Mouse (Mus musculus): Measurements from ENCODE around the gene Fgfr2. TPM values are rescaled to one million over a fixed set of nuclear protein-coding genes. Genes with fewer than 3 reads are reported as not detected.

The Fgfr2 gene
- polyA plus RNA-seq, 1 experiment from 2014 or later, result 20.3 TPM

- H3K9ac ChIP-seq (ENCODE audit: low read length), result no peak overlapping the region
- H3K4me1 ChIP-seq (ENCODE audit: control insufficient read depth, insufficient read depth, low read length), result peaks cover 17% of the 10 kb centered on the region
- H3K4me3 ChIP-seq (ENCODE audit: low read length), result no peak overlapping the region
- WGBS, result 96% methylated on average over 2 of the region's 2 CpGs
- ATAC-seq (replicated peaks; ENCODE audit: extremely low read depth, insufficient read depth, low FRiP score), result no peak
- peaks cover 5% of the 10 kb centered on the region for H3K9me3 ChIP-seq (replicated peaks; ENCODE audit: control insufficient read depth, low read length)
- no peaks in the 10 kb centered on the region for H3K27me3 ChIP-seq (ENCODE audit: control insufficient read depth, insufficient read depth, low read length)
- no peak overlapping the region for H3K27ac ChIP-seq (ENCODE audit: low read length)
- H3K4me2 ChIP-seq (ENCODE audit: low read depth, low read length), result no peak overlapping the region
- H3K36me3 ChIP-seq (ENCODE audit: control insufficient read depth, insufficient read depth), result 0 out of 2 replicates have a peak, but pooled peaks cover 3% of the 10 kb centered on the region
Measured at GRCm38 (mm10) chr7:132693561-132693960, 429.6 kb downstream of the Fgfr2 start.

- Histone ChIP-seq H3K9ac (ENCODE audit: low read length) (no peak overlapping the region), H3K4me2 (ENCODE audit: low read depth, low read length) (no peak overlapping the region), H3K36me3 (ENCODE audit: control insufficient read depth, insufficient read depth) (0 out of 2 replicates have a peak, but pooled peaks cover 3% of the 10 kb centered on the region), H3K4me1 (ENCODE audit: control insufficient read depth, insufficient read depth, low read length) (peaks cover 25% of the 10 kb centered on the region), H3K27me3 (ENCODE audit: control insufficient read depth, insufficient read depth, low read length) (no peaks in the 10 kb centered on the region), H3K9me3 (replicated peaks; ENCODE audit: control insufficient read depth, low read length) (peaks cover 5% of the 10 kb centered on the region), H3K27ac (ENCODE audit: low read length) (no peak overlapping the region), H3K4me3 (ENCODE audit: low read length) (no peak overlapping the region)
- ATAC-seq (replicated peaks; ENCODE audit: extremely low read depth, insufficient read depth, low FRiP score), result no peak
- WGBS, result 67% methylated on average over 9 of the region's 9 CpGs
Measured at GRCm38 (mm10) chr7:132692719-132693118, 430.4 kb downstream of the Fgfr2 start.

DNA sequence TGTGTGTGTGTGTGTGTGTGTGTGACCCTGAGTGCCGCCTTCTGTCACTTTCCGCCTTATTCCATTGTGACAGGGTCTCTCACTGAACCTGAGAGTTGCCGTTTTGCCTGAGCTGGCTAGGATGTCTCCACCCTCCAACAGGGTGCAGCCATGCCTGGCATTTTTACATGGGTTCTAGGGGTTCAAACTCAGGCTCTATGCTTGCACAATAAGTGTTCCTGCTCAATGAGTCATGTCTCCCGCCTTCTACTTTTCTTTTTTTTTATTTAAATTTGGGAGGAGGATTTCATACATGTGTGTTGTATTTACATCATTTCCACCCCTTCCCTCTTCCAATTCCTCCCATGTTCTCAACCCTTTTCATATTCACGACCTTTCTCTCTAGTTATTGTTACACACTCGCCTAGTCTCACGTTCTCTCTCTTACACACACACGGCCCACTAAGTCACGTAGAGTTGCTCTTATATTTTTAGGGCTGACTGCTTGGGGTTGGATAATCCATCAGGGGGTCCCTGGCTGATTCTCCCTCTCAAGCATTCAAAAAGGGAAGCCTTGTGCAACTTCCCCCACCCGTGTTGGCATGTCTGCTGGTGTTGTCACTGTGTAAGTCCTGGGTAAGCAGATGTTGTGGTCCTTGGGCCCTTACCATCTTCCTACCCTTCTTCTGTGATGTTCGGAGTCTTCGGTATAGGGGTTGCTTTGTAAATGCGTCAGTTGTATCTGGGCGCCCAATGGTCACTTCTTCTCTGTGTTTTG lies 432.3 kb downstream of the Fgfr2 start:
- Histone ChIP-seq H3K4me2 (ENCODE audit: low read depth, low read length) (no peak overlapping the region), H3K4me3 (ENCODE audit: low read length) (no peak overlapping the region), H3K9ac (ENCODE audit: low read length) (no peak overlapping the region), H3K36me3 (ENCODE audit: control insufficient read depth, insufficient read depth) (0 out of 2 replicates have a peak, but pooled peaks cover 3% of the 10 kb centered on the region), H3K27me3 (ENCODE audit: control insufficient read depth, insufficient read depth, low read length) (no peaks in the 10 kb centered on the region), H3K27ac (ENCODE audit: low read length) (no peak overlapping the region), H3K9me3 (replicated peaks; ENCODE audit: control insufficient read depth, low read length) (peaks cover 5% of the 10 kb centered on the region), H3K4me1 (ENCODE audit: control insufficient read depth, insufficient read depth, low read length) (peaks cover 32% of the 10 kb centered on the region)
- no peak for ATAC-seq (replicated peaks; ENCODE audit: extremely low read depth, insufficient read depth, low FRiP score)
- 87% methylated on average over 14 of the region's 14 CpGs for WGBS

GRCm38 (mm10) chr7:132689722-132690121 lies 433.4 kb downstream of the Fgfr2 start:
- no peak for ATAC-seq (replicated peaks; ENCODE audit: extremely low read depth, insufficient read depth, low FRiP score)
- no peak overlapping the region for H3K9ac ChIP-seq (ENCODE audit: low read length)
- H3K4me1 ChIP-seq (ENCODE audit: control insufficient read depth, insufficient read depth, low read length), result peaks cover 32% of the 10 kb centered on the region
- H3K9me3 ChIP-seq (replicated peaks; ENCODE audit: control insufficient read depth, low read length), result peaks cover 2% of the 10 kb centered on the region
- peak overlapping the region; percentile 63; the same call in 1 of the 2 replicates for H3K27ac ChIP-seq (ENCODE audit: low read length)
- H3K27me3 ChIP-seq (ENCODE audit: control insufficient read depth, insufficient read depth, low read length), result no peaks in the 10 kb centered on the region
- no peak overlapping the region for H3K4me2 ChIP-seq (ENCODE audit: low read depth, low read length)
- 0 out of 2 replicates have a peak, but pooled peaks cover under 1% of the 10 kb centered on the region for H3K36me3 ChIP-seq (ENCODE audit: control insufficient read depth, insufficient read depth)
- H3K4me3 ChIP-seq (ENCODE audit: low read length), result no peak overlapping the region
- 55% methylated on average over 5 of the region's 5 CpGs for WGBS

GRCm38 (mm10) chr7:132688721-132689120 lies 434.4 kb downstream of the Fgfr2 start:
- H3K9ac ChIP-seq (ENCODE audit: low read length), result 0 out of 2 replicates have a peak overlapping the region, but pooled peaks have one; percentile 1
- WGBS, result 35% methylated on average over 5 of the region's 5 CpGs
- no peaks in the 10 kb centered on the region for H3K36me3 ChIP-seq (ENCODE audit: control insufficient read depth, insufficient read depth)
- peak; percentile 62 for ATAC-seq (replicated peaks; ENCODE audit: extremely low read depth, insufficient read depth, low FRiP score)
- H3K27ac ChIP-seq (ENCODE audit: low read length), result peak overlapping the region; percentile 63
- peaks cover 34% of the 10 kb centered on the region for H3K4me1 ChIP-seq (ENCODE audit: control insufficient read depth, insufficient read depth, low read length)
- no peak overlapping the region for H3K4me2 ChIP-seq (ENCODE audit: low read depth, low read length)
- H3K9me3 ChIP-seq (replicated peaks; ENCODE audit: control insufficient read depth, low read length), result no peaks in the 10 kb centered on the region
- no peaks in the 10 kb centered on the region for H3K27me3 ChIP-seq (ENCODE audit: control insufficient read depth, insufficient read depth, low read length)
- H3K4me3 ChIP-seq (ENCODE audit: low read length), result no peak overlapping the region

DNA sequence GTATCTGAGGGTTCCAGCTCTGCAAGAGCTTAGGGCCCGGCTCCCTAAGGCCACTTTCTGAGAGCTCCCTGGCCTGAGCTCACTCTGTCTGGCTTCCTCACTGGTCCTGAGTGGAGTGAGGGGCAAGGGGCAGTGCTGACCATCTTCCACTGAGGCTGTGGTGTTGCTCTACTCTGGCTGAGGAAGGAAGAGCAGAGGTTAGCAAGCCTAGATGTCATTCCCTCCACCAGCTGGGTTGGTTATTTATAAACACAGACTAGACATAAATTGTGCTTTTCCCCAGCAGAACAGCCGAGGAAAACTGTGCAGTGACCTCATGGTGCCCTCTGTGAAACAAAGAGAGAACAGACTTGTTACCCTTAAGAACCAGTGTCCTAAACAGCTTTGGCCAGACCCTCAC lies 435.3 kb downstream of the Fgfr2 start:
- Histone ChIP-seq H3K27ac (ENCODE audit: low read length) (peak overlapping the region; percentile 63), H3K4me2 (ENCODE audit: low read depth, low read length) (no peak overlapping the region), H3K36me3 (ENCODE audit: control insufficient read depth, insufficient read depth) (no peaks in the 10 kb centered on the region), H3K9me3 (replicated peaks; ENCODE audit: control insufficient read depth, low read length) (no peaks in the 10 kb centered on the region), H3K4me1 (ENCODE audit: control insufficient read depth, insufficient read depth, low read length) (peaks cover 37% of the 10 kb centered on the region), H3K4me3 (ENCODE audit: low read length) (no peak overlapping the region), H3K9ac (ENCODE audit: low read length) (no peak overlapping the region), H3K27me3 (ENCODE audit: control insufficient read depth, insufficient read depth, low read length) (no peaks in the 10 kb centered on the region)
- ATAC-seq (replicated peaks; ENCODE audit: extremely low read depth, insufficient read depth, low FRiP score), result no peak
- whole genome bisulfite sequencing, result 21% methylated on average over 2 of the region's 2 CpGs

DNA sequence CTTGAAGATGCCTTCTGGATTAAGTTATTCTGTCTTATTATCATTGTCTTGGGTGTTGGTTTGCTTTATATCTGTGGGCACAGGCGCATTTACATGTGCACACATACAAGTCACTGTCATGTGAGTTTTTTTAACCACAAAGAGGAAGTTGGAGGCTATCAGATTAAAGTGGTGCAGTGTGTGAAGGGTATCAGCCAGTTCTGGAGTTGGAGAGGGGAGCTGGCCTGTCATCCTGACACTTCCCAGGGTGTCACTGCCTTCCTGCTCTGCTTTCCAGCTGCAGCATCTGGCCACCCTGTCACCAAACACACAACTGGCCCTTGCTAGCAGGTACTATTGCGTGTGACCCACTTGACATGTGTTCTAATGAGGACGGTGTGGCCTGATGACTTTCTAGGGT lies 436.6 kb downstream of the Fgfr2 start:
- WGBS, result 75% methylated on average over 3 of the region's 3 CpGs
- Histone ChIP-seq H3K4me3 (ENCODE audit: low read length) (no peak overlapping the region), H3K9ac (ENCODE audit: low read length) (no peak overlapping the region), H3K36me3 (ENCODE audit: control insufficient read depth, insufficient read depth) (no peaks in the 10 kb centered on the region), H3K27me3 (ENCODE audit: control insufficient read depth, insufficient read depth, low read length) (no peaks in the 10 kb centered on the region), H3K9me3 (replicated peaks; ENCODE audit: control insufficient read depth, low read length) (no peaks in the 10 kb centered on the region), H3K4me2 (ENCODE audit: low read depth, low read length) (no peak overlapping the region), H3K4me1 (ENCODE audit: control insufficient read depth, insufficient read depth, low read length) (peaks cover 39% of the 10 kb centered on the region), H3K27ac (ENCODE audit: low read length) (no peak overlapping the region)
- 0 out of 2 replicates have a peak, but pooled peaks have one; percentile 13 for ATAC-seq (replicated peaks; ENCODE audit: extremely low read depth, insufficient read depth, low FRiP score)

DNA sequence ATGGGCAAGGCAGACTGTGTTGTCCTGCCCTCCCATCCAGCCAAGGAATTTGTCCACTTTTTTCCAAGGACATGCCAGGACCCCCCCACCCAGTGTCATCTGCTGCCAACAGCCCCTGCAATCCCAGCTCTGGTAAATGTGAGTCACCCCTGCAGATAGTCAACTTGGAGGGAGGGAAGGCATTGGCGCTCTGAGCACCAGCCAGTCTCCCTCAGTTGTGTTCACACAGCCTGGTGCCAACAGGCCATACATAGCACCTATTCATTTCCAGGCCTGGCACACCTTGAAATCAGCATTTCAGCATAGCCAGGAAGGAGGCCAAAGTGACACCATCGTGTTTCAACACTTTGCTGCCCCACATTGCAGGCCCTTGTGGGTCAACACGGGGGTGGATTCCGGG lies 439.2 kb downstream of the Fgfr2 start:
- Histone ChIP-seq H3K36me3 (ENCODE audit: control insufficient read depth, insufficient read depth) (no peaks in the 10 kb centered on the region), H3K9me3 (replicated peaks; ENCODE audit: control insufficient read depth, low read length) (no peaks in the 10 kb centered on the region), H3K27me3 (ENCODE audit: control insufficient read depth, insufficient read depth, low read length) (no peaks in the 10 kb centered on the region), H3K4me2 (ENCODE audit: low read depth, low read length) (no peak overlapping the region), H3K4me1 (ENCODE audit: control insufficient read depth, insufficient read depth, low read length) (peaks cover 28% of the 10 kb centered on the region), H3K9ac (ENCODE audit: low read length) (no peak overlapping the region), H3K27ac (ENCODE audit: low read length) (no peak overlapping the region), H3K4me3 (ENCODE audit: low read length) (no peak overlapping the region)
- ATAC-seq (replicated peaks; ENCODE audit: extremely low read depth, insufficient read depth, low FRiP score), result no peak
- WGBS, result 67% methylated on average over 4 of the region's 4 CpGs

GRCm38 (mm10) chr7:132682901-132683300 lies 440.2 kb downstream of the Fgfr2 start:
- Histone ChIP-seq H3K4me3 (ENCODE audit: low read length) (no peak overlapping the region), H3K27me3 (ENCODE audit: control insufficient read depth, insufficient read depth, low read length) (no peaks in the 10 kb centered on the region), H3K36me3 (ENCODE audit: control insufficient read depth, insufficient read depth) (no peaks in the 10 kb centered on the region), H3K4me1 (ENCODE audit: control insufficient read depth, insufficient read depth, low read length) (peaks cover 18% of the 10 kb centered on the region), H3K9me3 (replicated peaks; ENCODE audit: control insufficient read depth, low read length) (no peaks in the 10 kb centered on the region), H3K9ac (ENCODE audit: low read length) (no peak overlapping the region), H3K4me2 (ENCODE audit: low read depth, low read length) (no peak overlapping the region), H3K27ac (ENCODE audit: low read length) (no peak overlapping the region)
- ATAC-seq (replicated peaks; ENCODE audit: extremely low read depth, insufficient read depth, low FRiP score), result no peak
- WGBS, result 62% methylated on average over 3 of the region's 3 CpGs
